Mouse (Mus musculus): ENCODE measurements at regions not wholly inside any gene's neighbourhood (a gene's known extent, or its start where the extent isn't known, plus 50 kb on each side); places are given as distances from the start of the nearest gene placed in this dataset.

DNA sequence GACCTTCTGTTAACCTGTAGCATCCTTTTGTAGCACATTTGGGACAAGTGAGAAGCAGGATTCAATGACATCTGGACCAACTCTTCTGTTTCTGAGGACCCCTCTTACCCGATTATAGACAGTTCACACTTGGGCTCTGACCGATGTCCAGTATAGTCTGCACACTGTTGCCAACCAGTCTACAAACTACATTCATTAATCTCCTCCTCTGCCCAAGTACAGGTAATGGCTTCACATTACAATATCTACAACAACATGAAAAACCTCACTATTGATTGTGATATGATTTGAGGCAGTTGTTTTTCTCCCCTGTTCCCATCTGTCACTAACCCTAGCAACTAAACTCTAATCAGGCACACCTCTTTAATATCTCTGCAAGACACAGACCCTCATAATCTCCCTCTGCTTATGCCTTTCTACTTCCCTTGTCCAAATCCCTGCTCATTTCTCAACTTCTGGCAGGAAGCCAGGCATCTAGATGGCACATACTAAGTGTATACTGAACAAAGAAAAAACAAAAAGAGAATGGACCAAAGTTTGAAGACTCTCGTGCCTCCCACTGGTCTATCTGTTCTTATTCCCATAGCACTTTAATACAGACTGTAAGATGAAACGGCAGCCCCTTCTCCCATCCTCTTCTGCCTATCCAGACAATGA is 331.8 kb downstream of the Sorl1 start:
- H3K27me3 ChIP-seq (ENCODE audit: control insufficient read depth), result no peaks in the 10 kb centered on the region
- H3K4me3 ChIP-seq (replicated peaks), result no peak overlapping the region
- no peaks in the 10 kb centered on the region for H3K9me3 ChIP-seq (ENCODE audit: control insufficient read depth, low read length)
- H3K4me1 ChIP-seq (ENCODE audit: control insufficient read depth), result no peaks in the 10 kb centered on the region
- H3K36me3 ChIP-seq (ENCODE audit: control insufficient read depth), result no peaks in the 10 kb centered on the region
- TF ChIP-seq GATA1 (IDR thresholded peaks at IDR 0.05; ENCODE audit: low read length) (no peak), TAL1 (IDR thresholded peaks at IDR 0.05; ENCODE audit: low read length) (no peak)

DNA sequence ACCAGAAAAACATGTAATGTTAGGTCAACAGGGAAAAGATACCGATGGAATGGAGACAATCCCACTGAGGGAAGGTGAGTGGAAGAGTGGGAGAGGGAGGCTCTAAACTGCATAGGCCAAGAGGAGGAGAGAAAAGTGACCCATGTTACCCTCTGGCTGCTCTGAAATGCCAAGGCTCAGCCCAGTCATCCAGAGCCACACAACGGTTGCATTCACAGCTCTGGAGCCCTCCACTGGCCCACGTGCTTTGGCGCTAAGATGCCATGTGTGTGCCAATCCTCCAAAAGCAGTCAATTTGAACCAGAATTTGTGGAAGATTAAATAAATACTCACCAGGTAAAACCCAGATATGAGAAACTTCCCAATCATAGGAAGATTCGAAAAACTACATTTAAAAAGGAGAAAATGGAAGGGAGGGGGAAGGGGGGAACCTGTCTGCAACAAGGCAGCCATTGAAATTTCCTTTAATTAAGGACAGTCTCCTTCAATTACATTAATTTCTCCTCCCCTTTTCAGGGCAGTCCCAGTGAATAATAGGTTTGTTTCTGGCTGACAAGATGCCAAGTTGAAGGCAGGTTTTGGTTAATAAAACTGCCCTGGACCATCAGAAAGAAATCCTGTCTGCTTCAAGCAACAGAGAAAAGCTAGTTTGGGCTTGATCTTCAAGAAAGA is 332.5 kb downstream of the Sorl1 start:
- no peaks in the 10 kb centered on the region for H3K9me3 ChIP-seq (ENCODE audit: control insufficient read depth, low read length)
- no peak for TF ChIP-seq GATA1 (IDR thresholded peaks at IDR 0.05; ENCODE audit: low read length)
- no peak for TF ChIP-seq TAL1 (IDR thresholded peaks at IDR 0.05; ENCODE audit: low read length)
- no peak overlapping the region for H3K4me3 ChIP-seq (replicated peaks)
- no peaks in the 10 kb centered on the region for H3K4me1 ChIP-seq (ENCODE audit: control insufficient read depth)
- no peaks in the 10 kb centered on the region for H3K27me3 ChIP-seq (ENCODE audit: control insufficient read depth)
- no peaks in the 10 kb centered on the region for H3K36me3 ChIP-seq (ENCODE audit: control insufficient read depth)

DNA sequence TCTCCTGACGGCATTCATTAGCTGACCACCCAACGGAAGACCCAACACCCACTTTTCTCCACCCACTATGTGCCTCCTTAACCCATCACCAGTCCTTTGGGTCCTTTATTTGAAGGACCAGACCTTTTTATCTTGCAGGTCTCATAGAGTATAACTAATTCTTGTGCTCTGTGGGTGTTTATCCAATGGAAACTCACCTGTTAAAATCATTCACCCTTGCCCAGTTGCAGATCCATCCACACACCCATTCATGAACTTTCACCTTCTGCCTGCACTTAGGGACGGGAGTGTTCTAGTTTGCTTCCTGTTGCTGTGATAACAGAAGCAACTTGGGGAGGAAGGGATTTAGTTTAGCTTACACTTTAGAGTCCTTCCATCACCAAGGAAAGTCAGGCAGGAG is 339.0 kb downstream of the Sorl1 start:
- no peaks in the 10 kb centered on the region for H3K9me3 ChIP-seq (ENCODE audit: control insufficient read depth, low read length)
- H3K27me3 ChIP-seq (ENCODE audit: control insufficient read depth), result no peaks in the 10 kb centered on the region
- no peak overlapping the region for H3K4me3 ChIP-seq (replicated peaks)
- TF ChIP-seq GATA1 (IDR thresholded peaks at IDR 0.05; ENCODE audit: low read length) (no peak), TAL1 (IDR thresholded peaks at IDR 0.05; ENCODE audit: low read length) (no peak)
- H3K36me3 ChIP-seq (ENCODE audit: control insufficient read depth), result no peaks in the 10 kb centered on the region
- H3K4me1 ChIP-seq (ENCODE audit: control insufficient read depth), result no peaks in the 10 kb centered on the region

DNA sequence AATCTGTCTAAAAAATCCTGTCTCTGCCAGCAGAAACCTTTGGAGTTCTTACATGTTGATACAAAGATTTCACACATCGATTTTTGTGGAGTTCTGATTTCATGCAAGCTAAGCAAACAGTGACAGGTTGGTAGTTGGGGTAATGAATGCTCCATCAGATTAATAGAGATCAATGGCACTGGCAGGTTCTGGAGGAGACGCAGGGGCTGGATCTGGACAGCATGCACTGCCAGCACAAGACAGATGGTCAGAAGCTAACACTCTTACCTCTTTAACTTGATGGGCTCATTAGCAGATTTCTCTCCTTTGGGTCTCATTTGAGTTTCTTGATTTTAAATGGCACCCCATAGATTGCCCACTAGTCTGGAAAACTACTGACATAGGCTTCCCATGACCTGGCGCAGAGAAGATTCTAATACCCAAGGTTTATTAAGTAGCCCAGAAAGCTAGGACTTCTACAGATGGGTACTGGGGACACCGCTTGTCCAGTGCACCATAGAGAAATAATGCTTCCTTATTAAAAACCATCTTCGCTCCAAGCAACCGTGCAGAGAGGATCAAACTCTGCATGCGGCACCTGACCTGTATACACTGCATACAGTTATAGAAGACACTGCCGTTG is 351.7 kb downstream of the Sorl1 start:
- TF ChIP-seq GATA1 (IDR thresholded peaks at IDR 0.05; ENCODE audit: low read length), result no peak
- no peaks in the 10 kb centered on the region for H3K36me3 ChIP-seq (ENCODE audit: control insufficient read depth)
- H3K4me3 ChIP-seq (replicated peaks), result no peak overlapping the region
- no peaks in the 10 kb centered on the region; the same call in 1 of the 2 replicates for H3K9me3 ChIP-seq (ENCODE audit: control insufficient read depth, low read length)
- no peaks in the 10 kb centered on the region for H3K27me3 ChIP-seq (ENCODE audit: control insufficient read depth)
- H3K4me1 ChIP-seq (ENCODE audit: control insufficient read depth), result no peaks in the 10 kb centered on the region

DNA sequence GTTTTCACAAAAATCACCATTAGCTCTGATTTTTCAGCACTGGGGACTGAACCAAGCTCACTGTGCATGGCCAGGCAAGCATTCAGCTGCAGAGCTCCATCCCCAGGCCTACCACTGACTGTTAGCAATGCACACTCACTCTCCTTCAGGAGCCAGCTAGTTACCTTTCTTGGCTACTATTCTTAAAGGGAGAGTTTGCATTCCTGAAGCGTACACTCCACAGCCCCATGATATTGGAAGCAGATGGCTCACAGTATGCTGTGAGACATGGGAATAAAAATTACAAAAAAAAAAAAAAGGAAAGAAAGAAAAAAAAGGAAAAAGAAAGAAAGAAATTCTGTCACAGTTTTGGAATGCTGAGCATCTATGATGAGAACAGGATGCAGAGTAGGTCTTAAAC is 352.8 kb downstream of the Sorl1 start:
- H3K36me3 ChIP-seq (ENCODE audit: control insufficient read depth), result no peaks in the 10 kb centered on the region
- TF ChIP-seq TAL1 (IDR thresholded peaks at IDR 0.05; ENCODE audit: low read length), result no peak
- TF ChIP-seq GATA1 (IDR thresholded peaks at IDR 0.05; ENCODE audit: low read length), result no peak
- no peaks in the 10 kb centered on the region for H3K4me1 ChIP-seq (ENCODE audit: control insufficient read depth)
- no peaks in the 10 kb centered on the region for H3K27me3 ChIP-seq (ENCODE audit: control insufficient read depth)
- H3K4me3 ChIP-seq (replicated peaks), result no peak overlapping the region
- no peaks in the 10 kb centered on the region; the same call in 1 of the 2 replicates for H3K9me3 ChIP-seq (ENCODE audit: control insufficient read depth, low read length)

GRCm38 (mm10) chr9:41768316-41768715 is 355.8 kb downstream of the Sorl1 start:
- H3K4me1 ChIP-seq (ENCODE audit: control insufficient read depth), result no peaks in the 10 kb centered on the region
- TF ChIP-seq GATA1 (IDR thresholded peaks at IDR 0.05; ENCODE audit: low read length) (no peak), TAL1 (IDR thresholded peaks at IDR 0.05; ENCODE audit: low read length) (no peak)
- H3K27me3 ChIP-seq (ENCODE audit: control insufficient read depth), result no peaks in the 10 kb centered on the region
- H3K36me3 ChIP-seq (ENCODE audit: control insufficient read depth), result no peaks in the 10 kb centered on the region
- H3K9me3 ChIP-seq (ENCODE audit: control insufficient read depth, low read length), result peaks cover 2% of the 10 kb centered on the region; the same call in 1 of the 2 replicates
- no peak overlapping the region for H3K4me3 ChIP-seq (replicated peaks)

DNA sequence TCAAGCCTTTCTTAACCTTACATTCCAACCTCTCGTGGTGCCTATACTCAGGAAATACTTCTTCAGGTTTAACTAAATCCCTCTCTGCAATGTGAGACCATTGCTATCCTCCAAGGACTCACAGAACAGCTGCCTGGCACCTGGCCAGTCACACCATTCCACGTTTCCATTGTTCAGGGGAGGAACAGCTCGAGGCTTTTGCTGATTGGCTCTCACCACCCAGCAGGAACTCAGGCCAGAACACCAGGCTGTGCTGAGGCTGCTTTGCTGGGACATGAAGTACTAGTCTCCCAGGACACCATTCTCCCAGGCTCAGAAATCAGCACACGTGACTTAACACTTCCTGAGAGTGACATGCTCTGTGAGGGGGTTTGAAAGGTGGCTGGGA is 357.6 kb downstream of the Sorl1 start:
- Histone ChIP-seq H3K4me1 (ENCODE audit: control insufficient read depth) (no peaks in the 10 kb centered on the region), H3K4me3 (replicated peaks) (no peak overlapping the region), H3K27me3 (ENCODE audit: control insufficient read depth) (no peaks in the 10 kb centered on the region), H3K9me3 (ENCODE audit: control insufficient read depth, low read length) (peaks cover 2% of the 10 kb centered on the region; the same call in 1 of the 2 replicates), H3K36me3 (ENCODE audit: control insufficient read depth) (no peaks in the 10 kb centered on the region)
- TF ChIP-seq TAL1 (IDR thresholded peaks at IDR 0.05; ENCODE audit: low read length), result no peak
- TF ChIP-seq GATA1 (IDR thresholded peaks at IDR 0.05; ENCODE audit: low read length), result no peak

GRCm38 (mm10) chr9:41765816-41766532 is 358.1 kb downstream of the Sorl1 start:
- no peak for TF ChIP-seq TAL1 (IDR thresholded peaks at IDR 0.05; ENCODE audit: low read length)
- no peak for TF ChIP-seq GATA1 (IDR thresholded peaks at IDR 0.05; ENCODE audit: low read length)
- Histone ChIP-seq H3K9me3 (ENCODE audit: control insufficient read depth, low read length) (peaks cover 2% of the 10 kb centered on the region; the same call in 1 of the 2 replicates), H3K27me3 (ENCODE audit: control insufficient read depth) (no peaks in the 10 kb centered on the region), H3K36me3 (ENCODE audit: control insufficient read depth) (no peaks in the 10 kb centered on the region), H3K4me1 (ENCODE audit: control insufficient read depth) (no peaks in the 10 kb centered on the region), H3K4me3 (replicated peaks) (no peak overlapping the region)

DNA sequence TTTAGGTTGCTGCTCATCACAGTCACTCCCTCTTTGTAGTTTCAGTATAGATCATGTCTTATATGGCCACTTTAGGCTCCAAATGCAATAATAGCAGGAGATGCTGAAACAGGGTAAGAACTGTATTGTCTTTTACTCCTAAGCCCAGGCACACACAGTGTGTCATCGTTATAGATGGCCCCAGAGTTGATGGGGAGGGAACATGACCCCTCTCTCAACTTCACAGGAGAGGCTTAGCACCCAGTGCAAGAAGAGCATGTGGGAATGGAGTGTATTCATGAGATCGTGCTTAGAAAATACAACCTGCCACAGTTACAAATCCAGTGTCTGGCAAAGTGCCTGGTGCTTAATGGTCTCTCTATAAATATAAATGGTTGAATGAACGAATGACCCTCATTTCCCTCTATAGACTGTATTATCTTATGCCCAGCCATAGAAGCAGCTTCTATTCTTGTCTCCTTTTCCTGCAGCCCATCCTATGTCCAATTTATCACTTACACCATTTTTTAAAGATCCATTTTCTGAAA is 363.0 kb downstream of the Sorl1 start:
- Histone ChIP-seq H3K27me3 (ENCODE audit: control insufficient read depth) (no peaks in the 10 kb centered on the region), H3K4me1 (ENCODE audit: control insufficient read depth) (no peaks in the 10 kb centered on the region), H3K36me3 (ENCODE audit: control insufficient read depth) (no peaks in the 10 kb centered on the region), H3K9me3 (ENCODE audit: control insufficient read depth, low read length) (peaks cover 2% of the 10 kb centered on the region; the same call in 1 of the 2 replicates), H3K4me3 (replicated peaks) (no peak overlapping the region)
- TF ChIP-seq TAL1 (IDR thresholded peaks at IDR 0.05; ENCODE audit: low read length) (no peak), GATA1 (IDR thresholded peaks at IDR 0.05; ENCODE audit: low read length) (no peak)
